ENCODE assay signal across 8 mouse cellular contexts in the genomic region with DNA sequence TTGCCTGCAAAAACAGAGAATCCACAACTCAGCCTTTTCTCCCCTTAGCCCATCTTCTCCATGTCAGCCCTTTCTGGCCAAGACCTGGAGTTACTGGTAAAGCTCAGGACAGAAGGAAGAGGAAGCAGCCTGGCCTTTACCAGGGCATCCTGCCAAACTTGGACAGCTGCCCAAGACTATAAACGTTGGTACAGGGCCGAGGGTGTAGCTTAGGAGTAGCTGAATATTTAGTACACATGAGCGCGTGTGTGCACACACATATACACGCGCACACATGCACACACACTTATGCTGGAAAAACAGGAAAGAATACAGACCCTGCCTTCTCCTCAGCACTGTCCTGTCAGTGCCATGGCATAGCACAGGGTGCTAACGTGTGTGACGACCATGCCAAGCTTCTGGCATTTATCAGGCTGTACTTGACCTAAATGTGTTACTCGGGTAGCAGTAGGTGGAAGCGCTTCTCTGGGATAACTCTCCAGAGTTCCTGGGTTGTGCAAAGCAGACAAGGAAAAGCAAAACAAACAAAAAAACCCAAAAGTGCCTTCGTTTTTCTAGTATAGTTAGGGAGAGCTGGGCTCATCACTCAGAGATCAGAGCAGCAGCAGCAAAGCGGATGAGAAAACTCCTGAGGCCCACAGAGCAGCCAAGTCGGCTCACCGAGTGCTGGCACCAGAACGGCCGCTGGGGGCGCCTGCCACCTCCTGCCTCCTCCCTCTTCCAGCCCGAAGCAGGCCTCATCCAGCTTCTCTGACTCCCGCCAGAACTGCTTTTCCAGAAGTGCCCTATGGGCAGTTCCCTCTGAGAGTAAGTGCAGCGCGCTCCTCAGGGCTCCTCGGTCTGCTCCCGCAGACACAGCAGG. TPM values are rescaled to one million over a fixed set of nuclear protein-coding genes. Genes with fewer than 3 reads are reported as not detected.
A peak's percentile ranks its signal among the peaks of the same experiment; 100 is the strongest.
DNase-seq lines count a peak whose midpoint lies in the region; ATAC-seq and TF ChIP-seq lines count a peak whose summit lies in the region.

No protein-coding gene starts in this region.

- no peaks in the 10 kb centered on the region for H3K36me3 ChIP-seq in heart, embryonic 11.5 days (ENCODE audit: control insufficient read depth, insufficient read depth, low read length)
- 0 out of 2 replicates have a peak, but pooled peaks cover 4% of the 10 kb centered on the region for H3K36me3 ChIP-seq in kidney, embryonic 15.5 days
- no peaks in the 10 kb centered on the region for H3K36me3 ChIP-seq in liver, adult 2 months (ENCODE audit: control insufficient read depth, insufficient read depth, low read length)
- H3K36me3 ChIP-seq in myocyte (ENCODE audit: control insufficient read depth, insufficient read depth) = no peaks in the 10 kb centered on the region
- no peaks in the 10 kb centered on the region for H3K36me3 ChIP-seq in splenic B cell, adult 2 months (ENCODE audit: control insufficient read depth, insufficient read depth, low read length, poor library complexity, severe bottlenecking)

- no peaks in the 10 kb centered on the region for H3K79me2 ChIP-seq in liver, adult 2 months (ENCODE audit: control insufficient read depth, insufficient read depth, low read length)
- H3K79me2 ChIP-seq in myocyte (ENCODE audit: control insufficient read depth, insufficient read depth) = no peaks in the 10 kb centered on the region

- peaks cover 70% of the 10 kb centered on the region for H3K4me1 ChIP-seq in bone marrow macrophage, adult 2 months (ENCODE audit: control insufficient read depth, insufficient read depth, low read length)
- peaks cover 72% of the 10 kb centered on the region for H3K4me1 ChIP-seq in heart, embryonic 11.5 days (ENCODE audit: control insufficient read depth, insufficient read depth, low read length)
- peaks cover 91% of the 10 kb centered on the region for H3K4me1 ChIP-seq in kidney, embryonic 15.5 days
- H3K4me1 ChIP-seq in liver, adult 2 months (ENCODE audit: control insufficient read depth, insufficient read depth, low read length) = peaks cover 45% of the 10 kb centered on the region

- peak overlapping the region; percentile 65; the same call in 1 of the 2 replicates for H3K4me2 ChIP-seq in heart, embryonic 11.5 days
- H3K4me2 ChIP-seq in kidney, embryonic 15.5 days = peak overlapping the region; percentile 84
- peak overlapping the region; percentile 78 for H3K4me2 ChIP-seq in myocyte (ENCODE audit: low read depth)

- H3K27ac ChIP-seq in bone marrow macrophage, adult 2 months (ENCODE audit: insufficient read depth, low read depth, low read length) = peak overlapping the region; percentile 78
- H3K27ac ChIP-seq in heart, embryonic 11.5 days (ENCODE audit: low read depth, low read length) = peak overlapping the region; percentile 90
- H3K27ac ChIP-seq in kidney, embryonic 15.5 days = peak overlapping the region; percentile 95
- peak overlapping the region; percentile 79 for H3K27ac ChIP-seq in liver, adult 2 months (replicated peaks; ENCODE audit: insufficient read depth, low read depth, low read length)

- DNase-seq in A20 (ENCODE audit: low read depth, low spot score) = peak; percentile 88
- DNase-seq in liver, adult 2 months (ENCODE audit: extremely low read depth, low read depth, low spot score) = peak; percentile 75
- DNase-seq in splenic B cell, adult 2 months (ENCODE audit: low read depth, low spot score) = peak; percentile 70

- peak overlapping the region; percentile 10 for H3K9ac ChIP-seq in heart, embryonic 11.5 days (ENCODE audit: low read depth, low read length)
- peak overlapping the region; percentile 45 for H3K9ac ChIP-seq in kidney, embryonic 15.5 days
- H3K9ac ChIP-seq in liver, adult 2 months (ENCODE audit: low read depth, low read length) = peak overlapping the region; percentile 4; the same call in 1 of the 2 replicates

- no peaks in the 10 kb centered on the region for H3K9me3 ChIP-seq in heart, embryonic 11.5 days (replicated peaks; ENCODE audit: control insufficient read depth, low read length)
- H3K9me3 ChIP-seq in kidney, embryonic 15.5 days (replicated peaks) = no peaks in the 10 kb centered on the region

- ATAC-seq in erythroblast, adult 5-6 weeks (replicated peaks; ENCODE audit: low FRiP score, poor library complexity, severe bottlenecking) = peak; percentile 68
- 0 out of 2 replicates have a peak, but pooled peaks have one; percentile 17 for ATAC-seq in heart, embryonic 11.5 days (replicated peaks; ENCODE audit: insufficient number of reproducible peaks, low FRiP score, low TSS enrichment)
- ATAC-seq in kidney, embryonic 15.5 days (replicated peaks; ENCODE audit: low FRiP score) = no peak

- peak; percentile 67 for TF ChIP-seq CTCF in bone marrow macrophage, adult 2 months (IDR thresholded peaks at IDR 0.05; ENCODE audit: low read depth, low read length)
- peak; percentile 87 for TF ChIP-seq CTCF in liver, adult 2 months (IDR thresholded peaks at IDR 0.05; ENCODE audit: low read depth, low read length)

- peak overlapping the region; percentile 58 for H3K4me3 ChIP-seq in bone marrow macrophage, adult 2 months (ENCODE audit: insufficient read depth, low read length)
- H3K4me3 ChIP-seq in heart, embryonic 11.5 days (ENCODE audit: low read depth, low read length) = no peak overlapping the region
- peak overlapping the region; percentile 8; the same call in 1 of the 2 replicates for H3K4me3 ChIP-seq in kidney, embryonic 15.5 days (replicated peaks)
- no peak overlapping the region for H3K4me3 ChIP-seq in liver, adult 2 months (ENCODE audit: insufficient read depth, low read depth, low read length)
- H3K4me3 ChIP-seq in myocyte = peak overlapping the region; percentile 10

- no peak overlapping the region for H3ac ChIP-seq in myocyte (ENCODE audit: control insufficient read depth, insufficient read length)

- 20% methylated on average over 23 of the region's 23 CpGs for WGBS in heart, embryonic 11.5 days (ENCODE audit: insufficient replicate concordance)
- WGBS in kidney, embryonic 15.5 days = 23% methylated on average over 23 of the region's 23 CpGs
- 16% methylated on average over 23 of the region's 23 CpGs for WGBS in liver, adult 2 months

- no peak for TF ChIP-seq POLR2A in bone marrow macrophage, adult 2 months (IDR thresholded peaks at IDR 0.05; ENCODE audit: borderline replicate concordance, low read depth, low read length)
- no peak for TF ChIP-seq POLR2A in liver, adult 2 months (IDR thresholded peaks at IDR 0.05; ENCODE audit: extremely low read depth, insufficient read depth, low read length)
- TF ChIP-seq POLR2A in myocyte (IDR thresholded peaks at IDR 0.05; ENCODE audit: insufficient read length, low read depth) = no peak

- no peaks in the 10 kb centered on the region for H3K27me3 ChIP-seq in heart, embryonic 11.5 days (ENCODE audit: control insufficient read depth, insufficient read depth, low read length)
- H3K27me3 ChIP-seq in kidney, embryonic 15.5 days = no peaks in the 10 kb centered on the region
- no peaks in the 10 kb centered on the region for H3K27me3 ChIP-seq in liver, adult 2 months (ENCODE audit: control insufficient read depth, insufficient read depth, low read length)
- no peaks in the 10 kb centered on the region for H3K27me3 ChIP-seq in myocyte (ENCODE audit: control insufficient read depth, insufficient read depth, insufficient read length)
- no peaks in the 10 kb centered on the region for H3K27me3 ChIP-seq in splenic B cell, adult 2 months (ENCODE audit: control insufficient read depth, insufficient read depth, low read length, poor library complexity, severe bottlenecking)

TF ChIP-seq in myocyte, 11 proteins besides CTCF, POLR2A, EP300 and RAD21:
- TF ChIP-seq MYOG (IDR thresholded peaks at IDR 0.05; ENCODE audit: control insufficient read depth in 1 of 3, insufficient read depth in 1 of 3, insufficient read length in 2 of 3, low read depth in 2 of 3) (peak in 1 of 3 experiments; percentile 19), CEBPB (IDR thresholded peaks at IDR 0.05; ENCODE audit: insufficient read depth, poor library complexity, severe bottlenecking) (no peak), MYOD1 (IDR thresholded peaks at IDR 0.05; ENCODE audit: control insufficient read depth in 1 of 3, insufficient read length in 2 of 3, low read depth in 2 of 3) (peak in 1 of 3 experiments; percentile 17), TCF12 (IDR thresholded peaks at IDR 0.05; ENCODE audit: insufficient read depth, poor library complexity, severe bottlenecking) (no peak), POLR2AphosphoS2 (IDR thresholded peaks at IDR 0.05; ENCODE audit: insufficient read length, low read depth) (no peak), TCF3 (IDR thresholded peaks at IDR 0.05; ENCODE audit: insufficient read length, low read depth) (no peak)

RNA-seq across cellular contexts. Expression of a gene that starts 4.0 kb away (rescaled TPM):
- 30.0 and 44.1 TPM in 2 replicates for polyA plus RNA-seq in bone marrow macrophage, adult 2 months (2012; ENCODE audit: insufficient read depth, insufficient read length, missing spikeins)
- 2.1 and 12.7 TPM in 2 replicates for total RNA-seq in erythroblast, adult 5-6 weeks (2015; ENCODE audit: low replicate concordance)
- 1.4 and 3.2 TPM in 2 replicates for total RNA-seq in erythroblast, adult 5-6 weeks (2017; ENCODE audit: low replicate concordance)
- polyA plus RNA-seq in heart, embryonic 11.5 days (2014; fragmentation: Nextera tagmentation; extraction: Ambion mirVana) = 2.6 and 3.7 TPM in 2 replicates
- polyA plus RNA-seq in kidney, embryonic 15.5 days (2015; fragmentation: Nextera tagmentation; extraction: Ambion mirVana) = 7.6 and 8.2 TPM in 2 replicates
- total RNA-seq in liver, adult 2 months (2014; rRNA removed) = 10.9 and 17.0 TPM in 2 replicates
- 3.9 and 5.7 TPM in 2 replicates for polyA plus RNA-seq in liver, adult 2 months (2012; rRNA removed)
- 4.8 TPM for polyA plus RNA-seq in myocyte (2012; fragmentation: generic; extraction: Trizol)

RNA-seq across cellular contexts. Expression of a gene that starts 52.5 kb away (rescaled TPM):
- 43.3 and 49.9 TPM in 2 replicates for polyA plus RNA-seq in bone marrow macrophage, adult 2 months (2012; ENCODE audit: insufficient read depth, insufficient read length, missing spikeins)
- total RNA-seq in erythroblast, adult 5-6 weeks (2015; ENCODE audit: low replicate concordance) = 21.7 and 41.2 TPM in 2 replicates
- 36.4 and 48.5 TPM in 2 replicates for total RNA-seq in erythroblast, adult 5-6 weeks (2017; ENCODE audit: low replicate concordance)
- 67.3 and 83.3 TPM in 2 replicates for polyA plus RNA-seq in heart, embryonic 11.5 days (2014; fragmentation: Nextera tagmentation; extraction: Ambion mirVana)
- polyA plus RNA-seq in kidney, embryonic 15.5 days (2015; fragmentation: Nextera tagmentation; extraction: Ambion mirVana) = 98.5 and 103 TPM in 2 replicates
- total RNA-seq in liver, adult 2 months (2014; rRNA removed) = 0.65 and 2.3 TPM in 2 replicates
- 0.20 and 0.21 TPM in 2 replicates for polyA plus RNA-seq in liver, adult 2 months (2012; rRNA removed)
- polyA plus RNA-seq in myocyte (2012; fragmentation: generic; extraction: Trizol) = 25.6 TPM

Comparison
In these comparisons a context has a peak if more than half of its experiments do, and no peak if none do; other contexts are left out.
1. H3K4me3 ChIP-seq: peak in bone marrow macrophage, adult 2 months (single experiment), kidney, embryonic 15.5 days (single experiment) and myocyte (single experiment); none in heart, embryonic 11.5 days (single experiment) and liver, adult 2 months (single experiment).
2. RNA of a gene that starts 52.5 kb away (polyA plus RNA-seq): 98.5 to 103 TPM in kidney, embryonic 15.5 days, 67.3 to 83.3 TPM in heart, embryonic 11.5 days, 43.3 to 49.9 TPM in bone marrow macrophage, adult 2 months and 25.6 TPM in myocyte (single experiment); 0.20 to 0.21 TPM in liver, adult 2 months; every median in the first group is over 10 times any median in the second.
3. Peak in every context shown above with its lines, with median percentiles within 50 percentile points of each other: DNase-seq, H3K27ac ChIP-seq, H3K4me2 ChIP-seq and H3K9ac ChIP-seq.